Mouse (Mus musculus) left cerebral cortex, adult 2 months (tissue): ENCODE measurements at regions not wholly inside any gene's neighbourhood (a gene's known extent, or its start where the extent isn't known, plus 50 kb on each side); places are given as distances from the start of the nearest gene placed in this dataset.
A peak's percentile ranks its signal among the peaks of the same experiment; 100 is the strongest.

Experiments used
- DNase-seq, 2 experiments: peaks; one replicate each; pipeline ENCODE4 v3.0.0; 2021 to 2022; ENCODE audit warnings: low spot score in 2 of 2, mixed read lengths in 1 of 2; ENCODE audit errors: extremely low spot score in 1 of 2
- H3K27ac ChIP-seq: fragments of 200-600 bp; 2 replicates; pipeline ENCODE4 v1.8.1; 2022
- H3K4me3 ChIP-seq: fragments of 200-600 bp; 2 replicates; pipeline ENCODE4 v1.8.1; 2022
- CTCF ChIP-seq: fragments of 200-600 bp; IDR thresholded peaks from 2 replicates; pipeline ENCODE4 v1.8.1; 2022; ENCODE audit warnings: antibody characterized with exemption, mild to moderate bottlenecking, moderate library complexity
- intact Hi-C: fragments of 180-260 bp; cut with DNase I; formaldehyde crosslinking; loops from one replicate; pipeline ENCODE4 v1.15.1; 2025

- intact Hi-C loops, result no loop called here
- DNase-seq, result peak; percentile 2 to 7
- no peak overlapping the region for H3K27ac ChIP-seq
- no peak for TF ChIP-seq CTCF
- H3K4me3 ChIP-seq, result no peak overlapping the region
Measured at GRCm38 (mm10) chr4:100037868-100038267, 57.7 kb upstream of the Ror1 start.

GRCm38 (mm10) chr4:100039741-100040140 is 55.9 kb upstream of the Ror1 start:
- peak in 1 of 2 experiments; percentile 3 for DNase-seq
- Histone ChIP-seq H3K27ac (no peak overlapping the region), H3K4me3 (no peak overlapping the region)
- TF ChIP-seq CTCF, result no peak
- intact Hi-C loops, result no loop called here

- Histone ChIP-seq H3K4me3 (no peak overlapping the region), H3K27ac (no peak overlapping the region)
- no peak for DNase-seq
- TF ChIP-seq CTCF, result no peak
- intact Hi-C loops, result no loop called here
Measured at GRCm38 (mm10) chr4:100041982-100042381, 53.6 kb upstream of the Ror1 start.

GRCm38 (mm10) chr4:100045164-100045906 is 50.3 kb upstream of the Ror1 start:
- no peak for TF ChIP-seq CTCF
- no peak overlapping the region for H3K4me3 ChIP-seq
- DNase-seq, result no peak
- H3K27ac ChIP-seq, result no peak overlapping the region
- intact Hi-C loops, result no loop called here
